In the genomic region with DNA sequence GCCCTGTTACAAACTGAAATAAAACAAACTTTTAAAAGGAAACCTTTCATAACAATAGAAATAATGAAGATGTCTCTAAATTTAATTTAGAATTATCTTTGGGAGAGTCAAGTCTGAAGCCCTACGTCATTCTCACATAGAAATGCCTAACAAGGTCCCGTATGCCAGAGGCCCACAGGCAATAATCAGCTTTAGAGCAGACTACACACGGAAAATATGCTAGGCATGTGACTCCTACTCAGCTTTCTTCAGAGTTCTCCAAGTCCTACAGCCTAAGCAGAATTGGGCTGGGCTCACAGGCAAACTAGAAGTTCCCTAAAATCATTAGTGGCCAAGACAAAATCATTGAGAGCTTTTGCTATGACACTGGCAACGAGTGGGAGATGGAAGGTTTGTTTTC, we compare ENCODE assay signal across 23 mouse cellular contexts.
A peak's percentile ranks its signal among the peaks of the same experiment; 100 is the strongest.
DNase-seq lines count a peak whose midpoint lies in the region; ATAC-seq and TF ChIP-seq lines count a peak whose summit lies in the region.
"Had no signal": no experiment of that assay in that cellular context is flagged by ENCODE, and none has a peak within 500 bp of the region (broad histone marks: within the 10 kb centered on the region; RNA-seq: fewer than 3 reads in every experiment).

No protein-coding gene starts in this region.

- no peaks in the 10 kb centered on the region for H3K27me3 ChIP-seq in lung, postnatal 0 days (replicated peaks; ENCODE audit: insufficient read depth, low read length)
- H3K27me3 ChIP-seq: CH12.LX; forebrain, embryonic 15.5 days; limb, embryonic 12.5 days; liver, embryonic 13.5 days; megakaryocyte, embryonic 14.5 days; stomach, embryonic 15.5 days had no signal

- TF ChIP-seq CTCF in lung, postnatal 0 days (IDR thresholded peaks at IDR 0.05) = no peak

- TF ChIP-seq EP300 in lung, postnatal 0 days (IDR thresholded peaks at IDR 0.05) = no peak

- no peaks in the 10 kb centered on the region for H3K9me3 ChIP-seq in lung, postnatal 0 days (ENCODE audit: low read length)
- H3K9me3 ChIP-seq: forebrain, embryonic 15.5 days; limb, embryonic 12.5 days; liver, embryonic 13.5 days; megakaryocyte, embryonic 14.5 days; stomach, embryonic 15.5 days had no signal

- H3K27ac ChIP-seq in lung, postnatal 0 days (ENCODE audit: low read length) = no peak overlapping the region
- H3K27ac ChIP-seq: forebrain, embryonic 15.5 days; heart, adult 2 months; limb, embryonic 12.5 days; liver, embryonic 13.5 days; stomach, embryonic 15.5 days had no signal

- H3K4me2 ChIP-seq in lung, postnatal 0 days (replicated peaks; ENCODE audit: low read depth, low read length) = no peak overlapping the region
- H3K4me2 ChIP-seq: forebrain, embryonic 15.5 days; limb, embryonic 12.5 days; liver, embryonic 13.5 days; stomach, embryonic 15.5 days had no signal

- no peaks in the 10 kb centered on the region for H3K4me1 ChIP-seq in lung, postnatal 0 days (ENCODE audit: insufficient read depth, low read depth, low read length)
- H3K4me1 ChIP-seq: forebrain, embryonic 15.5 days; limb, embryonic 12.5 days; liver, embryonic 13.5 days; stomach, embryonic 15.5 days had no signal

- H3K9ac ChIP-seq in lung, postnatal 0 days (replicated peaks; ENCODE audit: low read depth) = no peak overlapping the region
- H3K9ac ChIP-seq: forebrain, embryonic 15.5 days; limb, embryonic 12.5 days; liver, embryonic 13.5 days; stomach, embryonic 15.5 days had no signal

- no peak for ATAC-seq in lung, postnatal 0 days
- ATAC-seq: forebrain, embryonic 15.5 days had no signal

- H3K4me3 ChIP-seq in lung, postnatal 0 days (ENCODE audit: low read depth, low read length) = no peak overlapping the region
- H3K4me3 ChIP-seq: forebrain, embryonic 15.5 days; heart, adult 2 months; limb, embryonic 12.5 days; liver, embryonic 13.5 days; megakaryocyte, embryonic 14.5 days; myocyte; stomach, embryonic 15.5 days had no signal

- WGBS in lung, postnatal 0 days = 70% methylated on average over 4 of the region's 4 CpGs

- peak; percentile 6 for DNase-seq in gastrocnemius, postnatal 14 days
- no peak for DNase-seq in gastrocnemius, postnatal 10 days
- DNase-seq in lung, adult 18-20 months = peak; percentile 2 to 4
- no peak for DNase-seq in lung, postnatal 0 days (ENCODE audit: low spot score)
- peak; percentile 7 for DNase-seq in fibroblast of lung, adult 2 months (ENCODE audit: low read depth)
- peak; percentile 43 for DNase-seq in heart, postnatal 4 days
- DNase-seq in layer of hippocampus, postnatal 14 days (ENCODE audit: low spot score in 2 of 2) = no peak
- no peak for DNase-seq in thymus, postnatal 0 days (ENCODE audit: low spot score)
- DNase-seq: cerebellum, adult 2 months; cerebellum, postnatal 36 days; kidney, adult 11 months; kidney, postnatal 25 days; liver, embryonic 13.5 days; midbrain, embryonic 14.5 days; right cerebral cortex, postnatal 25 days; thymus, adult 18-20 months had no signal

- intact Hi-C loops in gastrocnemius, postnatal 14 days (cut with DNase I; ENCODE audit: low total_unique reads) = no loop called here

- no peaks in the 10 kb centered on the region for H3K36me3 ChIP-seq in lung, postnatal 0 days (ENCODE audit: insufficient read depth, low read length)
- H3K36me3 ChIP-seq: forebrain, embryonic 15.5 days; limb, embryonic 12.5 days; liver, embryonic 13.5 days; stomach, embryonic 15.5 days had no signal

Comparison
In these comparisons a context has a peak if more than half of its experiments do, and no peak if none do; other contexts are left out.
1. DNase-seq: peak in gastrocnemius, postnatal 14 days (single experiment), lung, adult 18-20 months (2 of 2), fibroblast of lung, adult 2 months (single experiment) and heart, postnatal 4 days (single experiment); none in gastrocnemius, postnatal 10 days (single experiment), lung, postnatal 0 days (single experiment), layer of hippocampus, postnatal 14 days (0 of 2) and thymus, postnatal 0 days (single experiment).